Mouse (Mus musculus): ENCODE measurements around the gene Dner. TPM values are rescaled to one million over a fixed set of nuclear protein-coding genes. Genes with fewer than 3 reads are reported as not detected.
A peak's percentile ranks its signal among the peaks of the same experiment; 100 is the strongest.

Dner gene
- polyA plus RNA-seq, 1 experiment from 2014 or later = 28.1 TPM

DNA sequence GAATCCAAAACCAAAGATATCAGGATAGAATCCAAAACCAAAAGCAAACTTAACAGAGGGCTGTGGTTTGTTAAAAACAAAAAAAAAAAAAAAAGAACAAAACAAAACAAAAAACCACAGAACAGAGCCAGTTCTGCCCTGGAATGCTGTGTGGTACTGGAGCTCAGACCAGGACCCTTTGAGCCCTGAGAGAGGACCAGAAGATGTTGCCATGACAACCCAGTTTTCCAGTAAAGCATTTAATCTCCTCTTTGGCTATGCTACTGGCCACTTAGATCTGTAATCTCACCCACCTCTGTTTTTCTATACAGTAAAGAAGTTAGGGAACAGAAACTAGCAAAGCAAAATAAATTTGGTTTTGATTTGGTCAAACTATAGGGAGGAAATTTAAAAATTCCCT, 79.9 kb downstream of the Dner start:
- Histone ChIP-seq H3K4me2 (no peak overlapping the region), H3K36me3 (ENCODE audit: control insufficient read depth, insufficient read depth, low read length) (no peaks in the 10 kb centered on the region), H3K9ac (ENCODE audit: low read length) (no peak overlapping the region), H3K27ac (ENCODE audit: low read depth, low read length) (no peak overlapping the region), H3K4me1 (ENCODE audit: control insufficient read depth, insufficient read depth, low read length) (peaks cover 21% of the 10 kb centered on the region), H3K4me3 (ENCODE audit: low read depth, low read length) (no peak overlapping the region), H3K9me3 (ENCODE audit: control insufficient read depth, low read length) (no peaks in the 10 kb centered on the region), H3K27me3 (ENCODE audit: control insufficient read depth, insufficient read depth, low read length) (peaks cover 4% of the 10 kb centered on the region; the same call in 1 of the 2 replicates)
- DNase-seq (ENCODE audit: low spot score, missing footprints) (no peak), ATAC-seq (ENCODE audit: low FRiP score) (peak; percentile 51; the same call in 1 of the 2 replicates)

DNA sequence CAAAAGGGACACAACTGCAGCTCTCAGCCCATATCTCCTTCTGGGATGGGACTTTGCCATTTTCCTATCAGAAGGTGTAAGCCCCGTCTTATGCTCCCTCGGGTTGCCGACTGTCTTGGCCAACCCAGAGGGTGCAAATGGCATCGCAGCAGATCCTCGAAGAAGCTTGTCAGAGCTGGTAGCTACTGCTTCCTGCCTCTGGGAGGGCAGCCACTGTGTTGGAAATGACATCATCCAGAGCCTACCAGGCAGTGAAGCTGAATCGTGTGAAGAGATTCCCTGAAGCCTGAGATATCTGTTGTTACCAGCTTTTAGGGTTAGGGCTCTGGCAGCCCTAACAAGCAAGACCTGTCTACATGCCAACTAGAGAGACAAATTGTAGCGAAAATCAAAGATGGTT, 81.4 kb downstream of the Dner start:
- peaks cover 4% of the 10 kb centered on the region; the same call in 1 of the 2 replicates for H3K27me3 ChIP-seq (ENCODE audit: control insufficient read depth, insufficient read depth, low read length)
- no peak overlapping the region for H3K9ac ChIP-seq (ENCODE audit: low read length)
- 87% methylated on average over 7 of the region's 7 CpGs for WGBS
- no peaks in the 10 kb centered on the region for H3K36me3 ChIP-seq (ENCODE audit: control insufficient read depth, insufficient read depth, low read length)
- H3K9me3 ChIP-seq (ENCODE audit: control insufficient read depth, low read length) = no peaks in the 10 kb centered on the region
- no peak overlapping the region for H3K4me2 ChIP-seq
- H3K27ac ChIP-seq (ENCODE audit: low read depth, low read length) = no peak overlapping the region
- no peak overlapping the region for H3K4me3 ChIP-seq (ENCODE audit: low read depth, low read length)
- DNase-seq (ENCODE audit: low spot score, missing footprints) = no peak
- peaks cover 19% of the 10 kb centered on the region for H3K4me1 ChIP-seq (ENCODE audit: control insufficient read depth, insufficient read depth, low read length)
- no peak for ATAC-seq (ENCODE audit: low FRiP score)

DNA sequence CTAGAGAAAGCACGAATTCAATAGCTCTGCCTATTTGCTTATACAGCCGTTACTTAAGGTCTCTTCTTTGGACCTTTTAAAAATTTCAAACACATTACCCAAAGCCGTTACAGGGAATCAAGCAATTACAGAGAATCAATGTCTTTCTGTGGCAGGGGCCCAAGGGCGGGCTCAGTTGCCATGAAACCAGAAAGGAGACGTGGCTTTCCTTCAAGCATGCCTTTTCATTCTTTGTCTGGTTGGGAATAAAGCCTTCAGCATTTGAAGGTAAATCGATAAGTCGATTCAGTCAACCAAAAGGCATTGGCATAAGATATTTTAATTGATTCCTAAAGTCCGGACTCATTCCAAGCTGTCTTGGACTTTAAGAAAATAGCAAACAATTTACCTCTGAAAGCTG, 82.9 kb downstream of the Dner start:
- Histone ChIP-seq H3K4me2 (no peak overlapping the region), H3K27me3 (ENCODE audit: control insufficient read depth, insufficient read depth, low read length) (peaks cover 4% of the 10 kb centered on the region; the same call in 1 of the 2 replicates), H3K27ac (ENCODE audit: low read depth, low read length) (no peak overlapping the region), H3K9ac (ENCODE audit: low read length) (no peak overlapping the region), H3K9me3 (ENCODE audit: control insufficient read depth, low read length) (no peaks in the 10 kb centered on the region), H3K4me1 (ENCODE audit: control insufficient read depth, insufficient read depth, low read length) (peaks cover 19% of the 10 kb centered on the region), H3K36me3 (ENCODE audit: control insufficient read depth, insufficient read depth, low read length) (no peaks in the 10 kb centered on the region), H3K4me3 (ENCODE audit: low read depth, low read length) (no peak overlapping the region)
- DNase-seq (ENCODE audit: low spot score, missing footprints) (peak; percentile 96), ATAC-seq (ENCODE audit: low FRiP score) (peak; percentile 73)
- WGBS = 22% methylated on average over 8 of the region's 8 CpGs

DNA sequence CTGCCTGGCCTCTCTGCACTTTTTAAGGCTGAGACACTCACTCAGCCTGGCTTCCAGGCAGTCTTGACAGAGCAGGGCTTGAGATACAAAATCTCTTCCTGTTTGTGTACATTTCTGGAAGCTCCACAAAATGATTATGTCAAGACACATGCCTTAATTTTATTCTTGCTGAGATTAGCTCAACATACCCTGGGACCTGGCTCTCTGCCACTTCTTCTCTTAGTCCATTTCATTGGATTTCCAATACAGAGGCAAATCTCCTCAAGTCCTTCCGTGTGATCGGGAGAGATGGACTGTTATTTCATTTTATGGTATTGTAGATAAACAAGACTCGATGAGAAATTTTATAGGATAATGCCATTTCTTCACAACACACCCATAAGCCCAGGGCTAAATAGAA, 84.7 kb downstream of the Dner start:
- no peak overlapping the region for H3K9ac ChIP-seq (ENCODE audit: low read length)
- no peak for ATAC-seq (ENCODE audit: low FRiP score)
- no peak overlapping the region for H3K27ac ChIP-seq (ENCODE audit: low read depth, low read length)
- no peak overlapping the region for H3K4me2 ChIP-seq
- peaks cover 13% of the 10 kb centered on the region for H3K4me1 ChIP-seq (ENCODE audit: control insufficient read depth, insufficient read depth, low read length)
- H3K36me3 ChIP-seq (ENCODE audit: control insufficient read depth, insufficient read depth, low read length) = no peaks in the 10 kb centered on the region
- H3K4me3 ChIP-seq (ENCODE audit: low read depth, low read length) = no peak overlapping the region
- peaks cover 4% of the 10 kb centered on the region; the same call in 1 of the 2 replicates for H3K27me3 ChIP-seq (ENCODE audit: control insufficient read depth, insufficient read depth, low read length)
- no peak for DNase-seq (ENCODE audit: low spot score, missing footprints)
- WGBS = 87% methylated on average over 3 of the region's 3 CpGs
- H3K9me3 ChIP-seq (ENCODE audit: control insufficient read depth, low read length) = no peaks in the 10 kb centered on the region

DNA sequence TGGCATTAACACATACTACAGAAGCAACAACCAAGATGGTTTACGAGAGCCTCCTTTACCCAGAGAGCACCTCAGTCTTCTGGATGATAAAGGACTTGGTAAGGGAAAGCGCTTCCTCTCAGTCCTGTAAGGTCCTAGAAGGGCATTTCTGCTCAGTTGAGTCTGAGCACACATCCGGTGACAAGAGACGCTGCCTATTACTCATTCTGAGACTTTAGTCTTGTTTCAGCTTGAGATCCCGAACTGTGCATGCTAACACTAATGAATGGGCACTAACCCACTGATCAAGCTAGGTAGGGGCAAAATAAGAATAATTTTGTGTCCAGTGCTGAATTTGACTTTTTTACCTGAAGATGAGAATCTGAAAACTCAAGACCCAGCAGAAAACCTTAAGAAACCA, 97.0 kb downstream of the Dner start:
- no peaks in the 10 kb centered on the region for H3K9me3 ChIP-seq (ENCODE audit: control insufficient read depth, low read length)
- no peaks in the 10 kb centered on the region for H3K4me1 ChIP-seq (ENCODE audit: control insufficient read depth, insufficient read depth, low read length)
- 92% methylated on average over 5 of the region's 5 CpGs for WGBS
- no peak overlapping the region for H3K27ac ChIP-seq (ENCODE audit: low read depth, low read length)
- no peak overlapping the region for H3K4me2 ChIP-seq
- no peaks in the 10 kb centered on the region for H3K36me3 ChIP-seq (ENCODE audit: control insufficient read depth, insufficient read depth, low read length)
- no peak overlapping the region for H3K9ac ChIP-seq (ENCODE audit: low read length)
- H3K4me3 ChIP-seq (ENCODE audit: low read depth, low read length) = no peak overlapping the region
- ATAC-seq (ENCODE audit: low FRiP score) (no peak), DNase-seq (ENCODE audit: low spot score, missing footprints) (no peak)
- H3K27me3 ChIP-seq (ENCODE audit: control insufficient read depth, insufficient read depth, low read length) = no peaks in the 10 kb centered on the region

DNA sequence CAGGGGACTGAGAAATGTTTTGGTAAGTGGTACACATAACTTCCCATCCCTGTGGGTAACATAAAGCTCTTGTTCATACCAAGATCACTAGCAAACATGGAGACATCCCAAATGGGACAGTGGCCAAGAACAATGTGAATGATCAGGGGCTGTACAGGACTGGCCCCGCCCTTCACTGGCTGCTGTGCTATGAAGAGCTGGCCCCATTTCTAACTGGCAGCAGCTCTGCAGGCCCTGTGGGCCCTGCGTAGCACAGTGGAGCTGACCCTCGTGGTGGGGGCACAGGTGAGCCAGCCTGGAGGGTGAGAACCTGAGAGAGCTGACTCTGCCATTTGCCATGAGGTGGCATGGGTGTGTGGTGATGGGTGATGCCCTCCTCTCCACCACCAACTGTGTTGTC, 100.0 kb downstream of the Dner start:
- DNase-seq (ENCODE audit: low spot score, missing footprints) = no peak
- peak; percentile 47; the same call in 1 of the 2 replicates for ATAC-seq (ENCODE audit: low FRiP score)
- Histone ChIP-seq H3K27ac (ENCODE audit: low read depth, low read length) (no peak overlapping the region), H3K4me1 (ENCODE audit: control insufficient read depth, insufficient read depth, low read length) (no peaks in the 10 kb centered on the region), H3K9ac (ENCODE audit: low read length) (no peak overlapping the region), H3K4me2 (no peak overlapping the region), H3K4me3 (ENCODE audit: low read depth, low read length) (no peak overlapping the region), H3K36me3 (ENCODE audit: control insufficient read depth, insufficient read depth, low read length) (no peaks in the 10 kb centered on the region), H3K27me3 (ENCODE audit: control insufficient read depth, insufficient read depth, low read length) (no peaks in the 10 kb centered on the region), H3K9me3 (ENCODE audit: control insufficient read depth, low read length) (no peaks in the 10 kb centered on the region)
- 83% methylated on average over 3 of the region's 3 CpGs for WGBS

DNA sequence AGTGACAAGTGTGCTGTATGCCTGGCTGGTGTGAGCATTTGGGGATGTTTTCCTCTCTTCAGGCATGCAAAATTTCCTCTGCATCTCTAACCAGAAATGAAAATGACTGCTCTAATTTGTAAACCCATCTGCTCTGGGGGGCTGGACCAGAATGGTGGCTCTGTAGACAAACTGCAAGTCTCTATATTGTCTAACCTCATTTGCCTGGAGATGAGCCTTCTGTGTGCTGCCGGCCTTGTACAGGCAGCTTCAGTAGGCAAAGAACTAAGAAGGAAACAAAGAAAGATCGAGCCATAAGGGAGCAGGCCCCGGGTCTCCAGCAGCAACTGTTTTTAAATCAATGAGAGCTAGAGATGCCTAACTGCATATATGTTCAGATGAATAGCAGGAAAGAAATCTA, 103.6 kb downstream of the Dner start:
- DNase-seq (ENCODE audit: low spot score, missing footprints) (no peak), ATAC-seq (ENCODE audit: low FRiP score) (no peak)
- Histone ChIP-seq H3K36me3 (ENCODE audit: control insufficient read depth, insufficient read depth, low read length) (no peaks in the 10 kb centered on the region), H3K4me2 (no peak overlapping the region), H3K27me3 (ENCODE audit: control insufficient read depth, insufficient read depth, low read length) (no peaks in the 10 kb centered on the region), H3K4me1 (ENCODE audit: control insufficient read depth, insufficient read depth, low read length) (no peaks in the 10 kb centered on the region), H3K4me3 (ENCODE audit: low read depth, low read length) (no peak overlapping the region), H3K9me3 (ENCODE audit: control insufficient read depth, low read length) (no peaks in the 10 kb centered on the region), H3K9ac (ENCODE audit: low read length) (no peak overlapping the region), H3K27ac (ENCODE audit: low read depth, low read length) (no peak overlapping the region)
- WGBS = 81% methylated on average over 3 of the region's 3 CpGs

DNA sequence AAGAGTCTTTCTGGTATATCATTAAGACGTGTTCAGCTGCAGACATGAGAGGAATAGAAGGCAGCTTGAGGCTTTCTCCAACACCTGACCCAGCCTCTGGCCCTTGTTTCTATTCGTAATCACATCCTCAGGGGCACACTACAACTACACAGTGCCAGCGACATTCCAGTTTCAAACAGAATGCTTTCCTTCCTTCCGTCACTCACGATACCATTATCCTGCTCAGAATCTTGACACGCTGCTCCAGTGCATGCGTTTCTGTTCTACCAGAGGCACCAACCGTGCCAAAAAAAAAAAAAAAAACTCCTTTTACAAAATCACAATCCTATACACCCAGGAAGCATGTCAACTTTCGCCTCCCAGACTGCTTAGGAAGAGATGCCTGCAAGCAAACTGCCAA, 105.5 kb downstream of the Dner start:
- Histone ChIP-seq H3K9ac (ENCODE audit: low read length) (no peak overlapping the region), H3K4me2 (no peak overlapping the region), H3K27ac (ENCODE audit: low read depth, low read length) (no peak overlapping the region), H3K4me1 (ENCODE audit: control insufficient read depth, insufficient read depth, low read length) (peaks cover 5% of the 10 kb centered on the region), H3K36me3 (ENCODE audit: control insufficient read depth, insufficient read depth, low read length) (no peaks in the 10 kb centered on the region), H3K27me3 (ENCODE audit: control insufficient read depth, insufficient read depth, low read length) (no peaks in the 10 kb centered on the region), H3K9me3 (ENCODE audit: control insufficient read depth, low read length) (no peaks in the 10 kb centered on the region), H3K4me3 (ENCODE audit: low read depth, low read length) (no peak overlapping the region)
- DNase-seq (ENCODE audit: low spot score, missing footprints) (no peak), ATAC-seq (ENCODE audit: low FRiP score) (no peak)
- 75% methylated on average over 9 of the region's 9 CpGs for WGBS

DNA sequence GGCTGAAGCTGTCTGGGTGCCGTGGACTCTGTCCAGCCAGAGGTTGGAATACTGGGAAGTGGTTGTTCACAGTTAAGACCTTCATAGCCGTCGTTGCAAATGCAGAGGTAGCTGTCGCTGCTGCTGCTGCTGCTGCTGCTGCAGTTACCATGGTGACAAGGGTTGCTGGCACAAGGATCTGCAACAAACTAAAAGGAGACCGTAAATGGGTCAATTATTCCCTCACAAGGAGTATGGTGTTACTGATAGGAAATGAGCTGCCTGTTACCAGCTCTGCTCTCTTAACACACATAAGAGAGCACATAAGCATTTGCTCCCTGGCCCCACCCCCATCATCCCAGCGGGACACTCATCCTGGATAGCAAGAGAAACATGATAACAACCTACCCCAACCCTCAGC, 110.6 kb downstream of the Dner start:
- H3K36me3 ChIP-seq (ENCODE audit: control insufficient read depth, insufficient read depth, low read length) = no peaks in the 10 kb centered on the region
- H3K27me3 ChIP-seq (ENCODE audit: control insufficient read depth, insufficient read depth, low read length) = no peaks in the 10 kb centered on the region
- H3K27ac ChIP-seq (ENCODE audit: low read depth, low read length) = no peak overlapping the region
- H3K9ac ChIP-seq (ENCODE audit: low read length) = no peak overlapping the region
- ATAC-seq (ENCODE audit: low FRiP score) = peak; percentile 79
- peaks cover 9% of the 10 kb centered on the region for H3K4me1 ChIP-seq (ENCODE audit: control insufficient read depth, insufficient read depth, low read length)
- H3K4me3 ChIP-seq (ENCODE audit: low read depth, low read length) = no peak overlapping the region
- H3K4me2 ChIP-seq = peak overlapping the region; percentile 23; the same call in 1 of the 2 replicates
- DNase-seq (ENCODE audit: low spot score, missing footprints) = no peak
- no peaks in the 10 kb centered on the region for H3K9me3 ChIP-seq (ENCODE audit: control insufficient read depth, low read length)
- WGBS = 12% methylated on average over 6 of the region's 6 CpGs

DNA sequence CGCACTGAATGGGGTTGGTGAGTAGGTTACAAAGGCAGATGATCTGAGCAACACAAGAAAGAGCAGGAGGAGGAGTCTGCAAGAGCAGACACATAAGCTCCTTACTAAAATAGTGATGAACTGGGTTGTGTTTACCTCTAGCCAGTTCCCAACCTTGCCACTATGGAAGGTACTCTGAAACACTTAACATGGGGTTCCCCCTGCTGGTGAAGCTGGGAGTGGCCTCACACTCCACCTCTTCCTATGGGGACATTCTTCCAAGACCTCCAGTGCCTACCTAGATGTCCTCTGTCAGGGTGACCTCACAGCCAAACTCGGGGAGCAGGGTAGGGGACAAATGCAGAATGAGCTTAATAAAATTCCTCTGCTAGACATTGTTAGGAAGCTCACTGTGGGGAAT, 114.2 kb downstream of the Dner start:
- H3K4me2 ChIP-seq = no peak overlapping the region
- H3K27ac ChIP-seq (ENCODE audit: low read depth, low read length) = no peak overlapping the region
- no peak overlapping the region for H3K4me3 ChIP-seq (ENCODE audit: low read depth, low read length)
- 63% methylated on average over 2 of the region's 2 CpGs for WGBS
- ATAC-seq (ENCODE audit: low FRiP score) (peak; percentile 51), DNase-seq (ENCODE audit: low spot score, missing footprints) (no peak)
- no peaks in the 10 kb centered on the region for H3K27me3 ChIP-seq (ENCODE audit: control insufficient read depth, insufficient read depth, low read length)
- no peak overlapping the region for H3K9ac ChIP-seq (ENCODE audit: low read length)
- peaks cover 9% of the 10 kb centered on the region for H3K4me1 ChIP-seq (ENCODE audit: control insufficient read depth, insufficient read depth, low read length)
- no peaks in the 10 kb centered on the region for H3K9me3 ChIP-seq (ENCODE audit: control insufficient read depth, low read length)
- no peaks in the 10 kb centered on the region for H3K36me3 ChIP-seq (ENCODE audit: control insufficient read depth, insufficient read depth, low read length)
